Mouse (Mus musculus): Measurements from ENCODE around the gene Dlg2. TPM values are rescaled to one million over a fixed set of nuclear protein-coding genes. Genes with fewer than 3 reads are reported as not detected.

The Dlg2 gene
- polyA plus RNA-seq, 1 experiment from 2014 or later, result 3.0 TPM

DNA sequence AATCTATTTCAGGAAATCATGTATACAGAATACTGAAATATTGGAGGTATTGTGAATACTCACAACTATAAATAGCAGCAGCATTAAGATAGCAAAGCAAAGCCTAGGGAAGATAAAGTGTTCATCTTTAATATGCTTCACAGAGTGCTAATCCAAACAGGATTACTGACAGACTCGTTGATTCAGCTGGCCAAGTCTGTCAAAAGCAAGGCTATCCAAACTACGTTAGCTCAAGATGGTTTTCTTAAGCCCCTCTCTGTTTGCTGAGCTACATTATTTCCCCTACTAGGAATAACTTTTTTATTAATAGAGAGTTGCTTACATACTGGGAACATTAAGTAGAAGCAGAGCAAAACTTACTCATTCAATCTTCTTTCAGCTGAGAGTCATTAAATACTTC lies 1659.2 kb downstream of the Dlg2 start:
- Histone ChIP-seq H3K36me3 (ENCODE audit: control insufficient read depth, insufficient read depth, low read length) (no peaks in the 10 kb centered on the region), H3K4me1 (replicated peaks; ENCODE audit: control insufficient read depth, insufficient read depth, low read length) (no peaks in the 10 kb centered on the region), H3K4me3 (ENCODE audit: low read depth, low read length) (no peak overlapping the region), H3K4me2 (ENCODE audit: low read depth, low read length, severe bottlenecking) (no peak overlapping the region), H3K9me3 (ENCODE audit: control insufficient read depth, low read length) (no peaks in the 10 kb centered on the region), H3K27ac (ENCODE audit: low read depth, low read length) (no peak overlapping the region), H3K27me3 (ENCODE audit: control insufficient read depth, insufficient read depth, low read length) (no peaks in the 10 kb centered on the region), H3K9ac (ENCODE audit: low read length) (no peak overlapping the region)
- DNase-seq (ENCODE audit: low spot score), result no peak
- no peak for ATAC-seq (replicated peaks; ENCODE audit: low FRiP score)
- WGBS, result 61% methylated on average over 2 of the region's 2 CpGs

DNA sequence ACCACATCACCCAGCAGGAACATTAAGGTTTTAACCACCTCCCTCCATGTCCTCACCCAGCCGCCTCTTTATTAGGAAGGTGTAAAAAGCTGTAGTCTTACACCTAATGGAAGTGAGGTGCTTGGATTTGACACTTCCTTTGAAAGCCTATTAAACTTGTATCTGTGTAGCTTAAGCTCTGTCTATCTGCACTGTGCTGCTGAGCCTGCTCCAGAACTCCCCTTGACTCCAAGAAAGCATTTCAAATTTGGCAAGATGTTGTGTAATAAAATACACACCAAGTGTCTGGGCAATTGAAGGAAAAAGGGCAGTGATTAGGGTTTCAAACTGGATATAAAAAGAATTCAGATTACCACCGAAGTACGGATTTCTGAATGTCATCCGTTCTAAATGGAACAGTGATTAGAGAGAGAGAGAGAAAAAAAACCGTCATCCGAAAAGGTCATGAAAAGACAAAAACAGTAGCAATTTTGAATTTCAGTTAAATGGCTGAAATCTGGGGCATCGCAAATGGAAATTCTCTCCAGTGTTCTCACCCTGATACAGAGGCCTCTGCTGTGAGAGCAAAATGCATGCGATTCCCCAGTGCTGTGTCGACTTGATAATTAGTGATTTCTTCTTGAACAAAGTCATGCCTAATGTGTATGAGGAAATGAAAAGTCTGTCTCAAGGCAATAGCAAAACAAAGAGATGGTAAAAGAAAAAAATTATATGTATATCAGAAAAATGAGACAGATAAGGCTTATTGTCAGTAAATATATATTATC lies 1663.8 kb downstream of the Dlg2 start:
- no peaks in the 10 kb centered on the region for H3K27me3 ChIP-seq (ENCODE audit: control insufficient read depth, insufficient read depth, low read length)
- no peak overlapping the region for H3K9ac ChIP-seq (ENCODE audit: low read length)
- no peak for DNase-seq (ENCODE audit: low spot score)
- no peak for ATAC-seq (replicated peaks; ENCODE audit: low FRiP score)
- H3K9me3 ChIP-seq (ENCODE audit: control insufficient read depth, low read length), result no peaks in the 10 kb centered on the region
- no peak overlapping the region for H3K4me2 ChIP-seq (ENCODE audit: low read depth, low read length, severe bottlenecking)
- H3K4me1 ChIP-seq (replicated peaks; ENCODE audit: control insufficient read depth, insufficient read depth, low read length), result no peaks in the 10 kb centered on the region
- no peak overlapping the region for H3K4me3 ChIP-seq (ENCODE audit: low read depth, low read length)
- 88% methylated on average over 9 of the region's 9 CpGs for WGBS
- H3K27ac ChIP-seq (ENCODE audit: low read depth, low read length), result no peak overlapping the region
- H3K36me3 ChIP-seq (ENCODE audit: control insufficient read depth, insufficient read depth, low read length), result no peaks in the 10 kb centered on the region

DNA sequence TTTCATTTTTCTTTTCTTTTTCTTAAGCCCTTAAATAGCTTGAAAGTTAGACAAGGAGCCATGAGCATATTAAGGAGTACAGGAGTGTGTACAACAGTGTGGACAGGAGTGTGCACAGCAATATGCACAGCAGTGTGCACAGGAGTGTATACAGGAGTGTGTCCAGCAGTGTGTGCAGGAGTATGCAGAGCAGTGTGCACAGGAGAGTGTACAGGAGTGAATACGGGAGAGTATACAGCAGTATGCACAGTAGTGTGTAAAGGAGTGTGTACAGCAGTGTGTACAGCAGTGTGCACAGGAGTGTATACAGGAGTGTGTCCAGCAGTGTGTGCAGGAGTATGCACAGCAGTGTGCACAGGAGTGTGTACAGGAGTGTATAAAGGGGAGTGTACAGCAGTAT lies 1671.0 kb downstream of the Dlg2 start:
- 0 out of 2 replicates have a peak, but pooled peaks have one; percentile 12 for ATAC-seq (replicated peaks; ENCODE audit: low FRiP score)
- Histone ChIP-seq H3K27ac (ENCODE audit: low read depth, low read length) (no peak overlapping the region), H3K36me3 (ENCODE audit: control insufficient read depth, insufficient read depth, low read length) (no peaks in the 10 kb centered on the region), H3K4me2 (ENCODE audit: low read depth, low read length, severe bottlenecking) (no peak overlapping the region), H3K9me3 (ENCODE audit: control insufficient read depth, low read length) (no peaks in the 10 kb centered on the region), H3K4me1 (replicated peaks; ENCODE audit: control insufficient read depth, insufficient read depth, low read length) (no peaks in the 10 kb centered on the region), H3K4me3 (ENCODE audit: low read depth, low read length) (no peak overlapping the region), H3K27me3 (ENCODE audit: control insufficient read depth, insufficient read depth, low read length) (no peaks in the 10 kb centered on the region), H3K9ac (ENCODE audit: low read length) (no peak overlapping the region)
- no peak for DNase-seq (ENCODE audit: low spot score)
- WGBS, result 94% methylated on average over 1 of the region's 1 CpGs

DNA sequence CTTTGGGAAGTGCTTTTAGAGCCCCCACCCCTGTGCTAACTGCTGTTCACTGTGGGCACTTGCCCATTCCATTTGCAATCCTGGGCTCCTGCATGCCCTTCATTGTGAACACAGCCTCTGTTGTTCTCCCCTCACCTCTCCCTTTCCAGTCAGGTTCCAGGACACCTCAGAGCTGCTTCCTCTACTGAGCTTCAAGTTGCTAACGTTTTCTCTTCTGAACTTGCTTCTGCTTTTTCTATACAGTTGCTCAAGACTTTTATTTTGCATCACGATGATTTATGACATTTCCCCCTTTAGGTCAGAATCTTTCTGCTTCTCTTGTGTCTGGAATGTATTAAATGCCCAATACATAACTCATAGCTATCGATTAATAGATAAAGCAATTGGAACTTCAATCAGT lies 1674.3 kb downstream of the Dlg2 start:
- no peak overlapping the region for H3K4me2 ChIP-seq (ENCODE audit: low read depth, low read length, severe bottlenecking)
- no peaks in the 10 kb centered on the region for H3K4me1 ChIP-seq (replicated peaks; ENCODE audit: control insufficient read depth, insufficient read depth, low read length)
- 79% methylated on average over 3 of the region's 3 CpGs for WGBS
- H3K9me3 ChIP-seq (ENCODE audit: control insufficient read depth, low read length), result no peaks in the 10 kb centered on the region
- no peaks in the 10 kb centered on the region for H3K27me3 ChIP-seq (ENCODE audit: control insufficient read depth, insufficient read depth, low read length)
- H3K36me3 ChIP-seq (ENCODE audit: control insufficient read depth, insufficient read depth, low read length), result no peaks in the 10 kb centered on the region
- no peak overlapping the region for H3K9ac ChIP-seq (ENCODE audit: low read length)
- DNase-seq (ENCODE audit: low spot score) (no peak), ATAC-seq (replicated peaks; ENCODE audit: low FRiP score) (no peak)
- H3K27ac ChIP-seq (ENCODE audit: low read depth, low read length), result no peak overlapping the region
- no peak overlapping the region for H3K4me3 ChIP-seq (ENCODE audit: low read depth, low read length)

DNA sequence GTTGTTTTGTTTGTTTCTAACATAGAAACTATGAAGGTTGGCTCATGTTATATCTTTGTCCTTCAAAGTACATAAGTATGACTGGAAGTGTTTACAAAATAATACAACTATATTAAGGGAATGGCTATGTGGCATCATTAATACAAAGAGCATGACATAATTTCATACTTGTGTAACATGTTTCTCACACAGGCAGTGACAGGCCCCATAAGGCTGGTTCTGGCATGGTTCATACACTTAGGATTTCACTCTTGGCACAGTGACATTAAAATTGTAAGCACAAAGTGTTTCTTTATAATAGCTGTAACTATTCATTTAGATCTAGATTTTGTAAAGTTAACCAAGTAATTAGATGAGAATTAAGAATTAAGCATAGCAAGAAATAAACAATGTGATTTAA lies 1678.1 kb downstream of the Dlg2 start:
- ATAC-seq (replicated peaks; ENCODE audit: low FRiP score) (no peak), DNase-seq (ENCODE audit: low spot score) (no peak)
- Histone ChIP-seq H3K9ac (ENCODE audit: low read length) (no peak overlapping the region), H3K4me3 (ENCODE audit: low read depth, low read length) (no peak overlapping the region), H3K9me3 (ENCODE audit: control insufficient read depth, low read length) (no peaks in the 10 kb centered on the region), H3K27me3 (ENCODE audit: control insufficient read depth, insufficient read depth, low read length) (no peaks in the 10 kb centered on the region), H3K4me1 (replicated peaks; ENCODE audit: control insufficient read depth, insufficient read depth, low read length) (no peaks in the 10 kb centered on the region), H3K27ac (ENCODE audit: low read depth, low read length) (no peak overlapping the region), H3K36me3 (ENCODE audit: control insufficient read depth, insufficient read depth, low read length) (no peaks in the 10 kb centered on the region), H3K4me2 (ENCODE audit: low read depth, low read length, severe bottlenecking) (no peak overlapping the region)

DNA sequence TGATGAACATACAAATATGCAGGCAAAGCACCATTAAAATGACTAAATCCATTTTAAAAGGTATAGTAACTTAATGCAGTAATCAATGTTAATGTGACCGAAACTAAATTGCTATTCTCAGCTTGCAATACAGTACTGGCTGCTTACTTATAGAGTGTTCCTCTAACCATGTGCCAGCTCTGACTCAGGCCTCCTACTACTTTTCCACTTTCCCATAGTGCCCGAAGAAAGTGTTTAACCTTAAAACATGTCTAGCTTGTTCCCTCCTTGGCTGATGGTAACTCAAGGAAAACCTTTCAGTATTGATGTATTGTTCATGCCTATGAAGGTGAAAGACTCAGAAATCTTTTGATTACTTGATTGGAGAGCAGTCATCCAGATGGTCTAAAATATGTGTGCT lies 1686.7 kb downstream of the Dlg2 start:
- no peak overlapping the region for H3K4me2 ChIP-seq (ENCODE audit: low read depth, low read length, severe bottlenecking)
- no peaks in the 10 kb centered on the region for H3K27me3 ChIP-seq (ENCODE audit: control insufficient read depth, insufficient read depth, low read length)
- no peaks in the 10 kb centered on the region for H3K4me1 ChIP-seq (replicated peaks; ENCODE audit: control insufficient read depth, insufficient read depth, low read length)
- H3K4me3 ChIP-seq (ENCODE audit: low read depth, low read length), result no peak overlapping the region
- ATAC-seq (replicated peaks; ENCODE audit: low FRiP score), result no peak
- WGBS, result 91% methylated on average over 2 of the region's 2 CpGs
- no peak for DNase-seq (ENCODE audit: low spot score)
- H3K9me3 ChIP-seq (ENCODE audit: control insufficient read depth, low read length), result no peaks in the 10 kb centered on the region
- H3K27ac ChIP-seq (ENCODE audit: low read depth, low read length), result no peak overlapping the region
- H3K9ac ChIP-seq (ENCODE audit: low read length), result no peak overlapping the region
- H3K36me3 ChIP-seq (ENCODE audit: control insufficient read depth, insufficient read depth, low read length), result no peaks in the 10 kb centered on the region

DNA sequence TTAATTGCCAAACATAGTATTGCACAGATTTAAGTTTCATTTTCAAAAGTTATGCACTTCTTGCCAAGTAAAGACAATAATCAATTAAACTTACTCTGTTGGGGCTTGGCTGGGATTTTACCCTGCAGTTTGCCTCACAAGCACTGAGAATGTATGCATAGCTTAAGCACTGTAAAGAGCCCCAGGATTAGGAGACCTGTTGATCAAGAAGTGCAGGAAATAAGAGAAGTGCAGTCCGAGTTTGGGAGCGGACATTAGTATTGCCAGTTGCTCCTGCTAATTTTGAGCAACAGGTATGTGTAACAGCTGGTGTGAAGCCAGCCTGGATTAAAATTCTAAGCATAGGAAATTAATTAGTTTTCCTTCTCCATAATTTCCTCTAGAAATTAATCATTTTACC lies 1687.8 kb downstream of the Dlg2 start:
- Histone ChIP-seq H3K36me3 (ENCODE audit: control insufficient read depth, insufficient read depth, low read length) (no peaks in the 10 kb centered on the region), H3K27ac (ENCODE audit: low read depth, low read length) (no peak overlapping the region), H3K9me3 (ENCODE audit: control insufficient read depth, low read length) (no peaks in the 10 kb centered on the region), H3K4me1 (replicated peaks; ENCODE audit: control insufficient read depth, insufficient read depth, low read length) (no peaks in the 10 kb centered on the region), H3K4me2 (ENCODE audit: low read depth, low read length, severe bottlenecking) (no peak overlapping the region), H3K4me3 (ENCODE audit: low read depth, low read length) (no peak overlapping the region), H3K27me3 (ENCODE audit: control insufficient read depth, insufficient read depth, low read length) (no peaks in the 10 kb centered on the region), H3K9ac (ENCODE audit: low read length) (no peak overlapping the region)
- ATAC-seq (replicated peaks; ENCODE audit: low FRiP score) (no peak), DNase-seq (ENCODE audit: low spot score) (no peak)
- 70% methylated on average over 2 of the region's 2 CpGs for WGBS

DNA sequence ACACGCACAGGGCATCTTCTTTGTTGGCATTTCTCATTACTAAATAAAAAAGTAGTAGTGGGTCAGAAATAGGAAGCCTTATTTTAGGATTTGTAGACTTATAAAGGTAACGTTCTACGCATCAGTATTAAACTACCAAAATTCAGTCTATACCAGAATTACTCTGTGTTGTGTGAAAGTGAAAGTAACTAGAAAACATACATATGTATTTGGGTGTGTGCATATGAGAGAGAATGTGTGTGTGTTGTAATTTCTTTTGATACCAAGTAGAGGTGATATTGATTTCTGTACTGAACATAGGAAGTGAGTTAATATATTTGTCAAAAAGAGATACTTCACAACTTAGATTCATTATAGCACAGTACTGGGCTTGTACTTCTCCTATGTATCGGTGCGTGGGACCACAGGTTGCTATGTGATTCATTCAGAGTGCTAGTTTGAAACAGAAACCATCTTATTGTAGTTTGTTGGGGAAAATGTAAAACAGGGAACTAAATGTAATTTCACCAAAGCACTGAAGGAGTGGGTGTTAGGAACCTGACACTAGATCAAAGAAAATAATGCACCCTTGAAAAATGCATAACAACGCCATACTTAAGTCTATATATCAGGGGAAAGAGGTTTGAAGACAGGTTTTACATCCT lies 1688.5 kb downstream of the Dlg2 start:
- Histone ChIP-seq H3K4me1 (replicated peaks; ENCODE audit: control insufficient read depth, insufficient read depth, low read length) (no peaks in the 10 kb centered on the region), H3K9ac (ENCODE audit: low read length) (no peak overlapping the region), H3K4me2 (ENCODE audit: low read depth, low read length, severe bottlenecking) (no peak overlapping the region), H3K4me3 (ENCODE audit: low read depth, low read length) (no peak overlapping the region), H3K27me3 (ENCODE audit: control insufficient read depth, insufficient read depth, low read length) (no peaks in the 10 kb centered on the region), H3K27ac (ENCODE audit: low read depth, low read length) (no peak overlapping the region), H3K36me3 (ENCODE audit: control insufficient read depth, insufficient read depth, low read length) (no peaks in the 10 kb centered on the region), H3K9me3 (ENCODE audit: control insufficient read depth, low read length) (no peaks in the 10 kb centered on the region)
- DNase-seq (ENCODE audit: low spot score), result no peak
- WGBS, result 93% methylated on average over 6 of the region's 6 CpGs
- ATAC-seq (replicated peaks; ENCODE audit: low FRiP score), result no peak

DNA sequence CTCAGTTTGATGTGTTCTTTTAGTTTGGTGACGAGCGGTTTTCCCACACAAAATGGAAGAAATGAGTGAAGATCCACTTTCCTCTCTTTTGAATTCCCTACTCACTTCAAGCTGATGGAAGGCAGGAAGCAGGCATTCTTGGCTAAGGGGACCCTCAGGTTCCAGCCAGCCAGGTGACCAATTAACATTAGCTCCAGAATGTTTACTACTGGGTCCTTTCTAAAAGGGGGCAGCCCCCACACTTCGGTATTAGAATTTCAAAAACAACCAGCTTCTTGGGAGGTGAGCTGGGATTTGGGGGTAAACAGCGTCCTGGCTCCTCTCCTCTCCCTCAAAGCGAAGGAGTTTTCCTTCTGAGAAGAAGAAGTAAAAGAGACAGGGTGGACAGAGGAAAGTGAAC lies 1703.6 kb downstream of the Dlg2 start:
- Histone ChIP-seq H3K4me3 (ENCODE audit: low read depth, low read length) (no peak overlapping the region), H3K4me2 (ENCODE audit: low read depth, low read length, severe bottlenecking) (no peak overlapping the region), H3K4me1 (replicated peaks; ENCODE audit: control insufficient read depth, insufficient read depth, low read length) (peaks cover 9% of the 10 kb centered on the region), H3K27ac (ENCODE audit: low read depth, low read length) (no peak overlapping the region), H3K9ac (ENCODE audit: low read length) (no peak overlapping the region), H3K27me3 (ENCODE audit: control insufficient read depth, insufficient read depth, low read length) (no peaks in the 10 kb centered on the region), H3K36me3 (ENCODE audit: control insufficient read depth, insufficient read depth, low read length) (no peaks in the 10 kb centered on the region), H3K9me3 (ENCODE audit: control insufficient read depth, low read length) (no peaks in the 10 kb centered on the region)
- ATAC-seq (replicated peaks; ENCODE audit: low FRiP score), result no peak
- WGBS, result 38% methylated on average over 5 of the region's 5 CpGs
- no peak for DNase-seq (ENCODE audit: low spot score)

Measured in forebrain, embryonic 11.5 days (tissue).